In the genomic region with DNA sequence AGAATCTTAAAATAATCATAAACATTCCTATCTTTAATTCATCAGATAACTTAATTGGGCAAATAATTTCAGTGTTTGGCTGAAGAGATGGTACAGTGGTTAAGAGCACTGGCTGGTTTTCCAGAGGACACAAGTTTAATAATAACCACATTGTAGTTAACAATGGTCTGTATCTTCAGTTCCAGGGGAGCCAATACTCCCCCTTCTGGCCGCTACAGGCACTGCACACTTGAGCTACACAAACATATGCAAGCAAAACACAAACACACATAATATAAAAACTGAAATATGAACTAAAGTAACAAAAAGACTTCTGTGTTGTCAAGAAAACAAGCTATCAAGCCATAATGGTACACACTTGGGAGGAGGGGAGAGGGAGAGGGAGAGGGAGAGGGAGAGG, we compare ENCODE assay signal across 22 mouse cellular contexts.
DNase-seq lines count a peak whose midpoint lies in the region; ATAC-seq and TF ChIP-seq lines count a peak whose summit lies in the region.
"Had no signal": no experiment of that assay in that cellular context is flagged by ENCODE, and none has a peak within 500 bp of the region (broad histone marks: within the 10 kb centered on the region; RNA-seq: fewer than 3 reads in every experiment).

No protein-coding gene starts in this region.

- no peak overlapping the region for H3K9ac ChIP-seq in intestine, postnatal 0 days (ENCODE audit: low read depth, low read length)
- no peak overlapping the region for H3K9ac ChIP-seq in intestine, embryonic 15.5 days
- H3K9ac ChIP-seq in lung, postnatal 0 days (replicated peaks; ENCODE audit: low read depth): no peak overlapping the region
- H3K9ac ChIP-seq in MEL (ENCODE audit: control insufficient read depth, low read depth, low read length, poor library complexity, severe bottlenecking): no peak overlapping the region
- H3K9ac ChIP-seq in stomach, embryonic 15.5 days: no peak overlapping the region
- H3K9ac ChIP-seq: heart, embryonic 13.5 days; hindbrain, embryonic 15.5 days; neural tube, embryonic 15.5 days had no signal

- no peaks in the 10 kb centered on the region for H3K9me3 ChIP-seq in intestine, postnatal 0 days (ENCODE audit: control insufficient read depth)
- H3K9me3 ChIP-seq in intestine, embryonic 15.5 days: no peaks in the 10 kb centered on the region
- H3K9me3 ChIP-seq in lung, postnatal 0 days (ENCODE audit: low read length): no peaks in the 10 kb centered on the region
- H3K9me3 ChIP-seq in MEL (replicated peaks; ENCODE audit: insufficient read depth, low read length): no peaks in the 10 kb centered on the region
- H3K9me3 ChIP-seq in stomach, embryonic 15.5 days: no peaks in the 10 kb centered on the region
- H3K9me3 ChIP-seq: heart, embryonic 13.5 days; hindbrain, embryonic 15.5 days; limb, embryonic 10.5 days; neural tube, embryonic 15.5 days had no signal

- no peak for ATAC-seq in intestine, postnatal 0 days
- no peak for ATAC-seq in intestine, embryonic 15.5 days
- ATAC-seq in lung, postnatal 0 days: no peak
- ATAC-seq in stomach, embryonic 15.5 days (ENCODE audit: insufficient read depth, low FRiP score, low read depth): no peak
- ATAC-seq: activated CD4-positive, CD25-positive, alpha-beta regulatory T cell, adult 4 months; forebrain, embryonic 16.5 days had no signal

- no peak overlapping the region for H3K4me3 ChIP-seq in intestine, postnatal 0 days (ENCODE audit: low read depth, low read length)
- no peak overlapping the region for H3K4me3 ChIP-seq in intestine, embryonic 15.5 days (replicated peaks)
- no peak overlapping the region for H3K4me3 ChIP-seq in lung, postnatal 0 days (ENCODE audit: low read depth, low read length)
- H3K4me3 ChIP-seq in MEL (ENCODE audit: control insufficient read depth in 1 of 2, insufficient read depth in 1 of 2, low read depth in 2 of 2, low read length in 2 of 2): no peak overlapping the region
- H3K4me3 ChIP-seq in stomach, embryonic 15.5 days (replicated peaks): no peak overlapping the region
- H3K4me3 ChIP-seq: heart, embryonic 13.5 days; hindbrain, embryonic 15.5 days; limb, embryonic 10.5 days; myocyte; neural tube, embryonic 15.5 days had no signal

- DNase-seq in lung, postnatal 0 days (ENCODE audit: low spot score): no peak
- DNase-seq in lung, postnatal 14 days: no peak
- DNase-seq in MEL (ENCODE audit: low read depth, low spot score): peak; percentile 28
- no peak for DNase-seq in neural tube, embryonic 10.5 days (ENCODE audit: extremely low spot score, low spot score)
- DNase-seq: adrenal gland, postnatal 25 days; cerebellum, adult 11-12 months; cerebellum, postnatal 14 days; heart, postnatal 36 days; kidney, adult 18-20 months; layer of hippocampus, adult 9-11 months; thymus, adult 18-20 months had no signal

- no peak for TF ChIP-seq EP300 in lung, postnatal 0 days (IDR thresholded peaks at IDR 0.05)
- no peak for TF ChIP-seq EP300 in MEL (IDR thresholded peaks at IDR 0.05; ENCODE audit: low read depth in 1 of 2, low read length in 2 of 2)

- H3K36me3 ChIP-seq in intestine, postnatal 0 days (ENCODE audit: control insufficient read depth, insufficient read depth): no peaks in the 10 kb centered on the region
- no peaks in the 10 kb centered on the region for H3K36me3 ChIP-seq in intestine, embryonic 15.5 days
- no peaks in the 10 kb centered on the region for H3K36me3 ChIP-seq in lung, postnatal 0 days (ENCODE audit: insufficient read depth, low read length)
- no peaks in the 10 kb centered on the region; a peak in 2 of 4 replicates for H3K36me3 ChIP-seq in MEL (ENCODE audit: control insufficient read depth in 1 of 2, insufficient read depth in 2 of 2, low read length in 2 of 2)
- no peaks in the 10 kb centered on the region for H3K36me3 ChIP-seq in stomach, embryonic 15.5 days
- H3K36me3 ChIP-seq: heart, embryonic 13.5 days; hindbrain, embryonic 15.5 days; limb, embryonic 10.5 days; neural tube, embryonic 15.5 days had no signal

- no peaks in the 10 kb centered on the region for H3K79me2 ChIP-seq in MEL (ENCODE audit: control insufficient read depth, insufficient read depth, low read length, poor library complexity)

- no peak overlapping the region for H3K27ac ChIP-seq in intestine, postnatal 0 days (ENCODE audit: low read depth, low read length)
- no peak overlapping the region for H3K27ac ChIP-seq in intestine, embryonic 15.5 days
- H3K27ac ChIP-seq in lung, postnatal 0 days (ENCODE audit: low read length): no peak overlapping the region
- no peak overlapping the region for H3K27ac ChIP-seq in MEL (ENCODE audit: control insufficient read depth, low read depth, low read length)
- H3K27ac ChIP-seq in stomach, embryonic 15.5 days: peak overlapping the region; percentile 31; the same call in 1 of the 2 replicates
- H3K27ac ChIP-seq: heart, embryonic 13.5 days; hindbrain, embryonic 15.5 days; limb, embryonic 10.5 days; neural tube, embryonic 15.5 days had no signal

- no peak for TF ChIP-seq POLR2A in MEL (IDR thresholded peaks at IDR 0.05; ENCODE audit: control insufficient read depth in 1 of 2, insufficient read depth in 1 of 2, low read depth in 1 of 2, low read length in 2 of 2, poor library complexity in 1 of 2)

- no peak for TF ChIP-seq RAD21 in MEL (IDR thresholded peaks at IDR 0.05; ENCODE audit: low read depth, low read length)

- H3K4me1 ChIP-seq in intestine, postnatal 0 days (replicated peaks; ENCODE audit: control insufficient read depth, insufficient read depth, low read length): no peaks in the 10 kb centered on the region
- no peaks in the 10 kb centered on the region for H3K4me1 ChIP-seq in intestine, embryonic 15.5 days (replicated peaks)
- no peaks in the 10 kb centered on the region for H3K4me1 ChIP-seq in lung, postnatal 0 days (ENCODE audit: insufficient read depth, low read depth, low read length)
- H3K4me1 ChIP-seq in MEL (ENCODE audit: control insufficient read depth in 1 of 2, insufficient read depth in 2 of 2, low read length in 2 of 2): peaks cover 0 to 5% of the 10 kb centered on the region in 2 experiments; a peak in 1 of 4 replicates
- no peaks in the 10 kb centered on the region for H3K4me1 ChIP-seq in stomach, embryonic 15.5 days
- H3K4me1 ChIP-seq: heart, embryonic 13.5 days; limb, embryonic 10.5 days; neural tube, embryonic 15.5 days had no signal

- whole genome bisulfite sequencing in intestine, postnatal 0 days: 63% methylated on average over 1 of the region's 1 CpGs
- WGBS in intestine, embryonic 15.5 days: 65% methylated on average over 1 of the region's 1 CpGs
- 43% methylated on average over 1 of the region's 1 CpGs for WGBS in lung, postnatal 0 days
- 55% methylated on average over 1 of the region's 1 CpGs for WGBS in stomach, embryonic 15.5 days

- H3K4me2 ChIP-seq in intestine, postnatal 0 days (replicated peaks; ENCODE audit: low read depth): no peak overlapping the region
- no peak overlapping the region for H3K4me2 ChIP-seq in intestine, embryonic 15.5 days (replicated peaks)
- no peak overlapping the region for H3K4me2 ChIP-seq in lung, postnatal 0 days (replicated peaks; ENCODE audit: low read depth, low read length)
- H3K4me2 ChIP-seq in stomach, embryonic 15.5 days: no peak overlapping the region
- H3K4me2 ChIP-seq: heart, embryonic 13.5 days; hindbrain, embryonic 15.5 days; liver, embryonic 11.5 days; neural tube, embryonic 15.5 days had no signal

- 0 out of 2 replicates have a peak, but pooled peaks have one; percentile 15 for TF ChIP-seq CTCF in intestine, postnatal 0 days (IDR thresholded peaks at IDR 0.05; ENCODE audit: low read depth)
- peak; percentile 23; the same call in 1 of the 2 replicates for TF ChIP-seq CTCF in lung, postnatal 0 days (IDR thresholded peaks at IDR 0.05)
- peak; percentile 15 to 44 (median 35); a peak in 4 of 6 replicates for TF ChIP-seq CTCF in MEL (IDR thresholded peaks at IDR 0.05 in 2 of 3, conservative IDR thresholded peaks at IDR 0.05 in 1 of 3; ENCODE audit: control insufficient read depth in 1 of 3, insufficient read depth in 1 of 3, low read depth in 2 of 3, low read length in 3 of 3, poor library complexity in 1 of 3, severe bottlenecking in 1 of 3)

- H3K27me3 ChIP-seq in intestine, postnatal 0 days (replicated peaks; ENCODE audit: control insufficient read depth, insufficient read depth, low read length): no peaks in the 10 kb centered on the region
- no peaks in the 10 kb centered on the region for H3K27me3 ChIP-seq in intestine, embryonic 15.5 days (replicated peaks)
- no peaks in the 10 kb centered on the region for H3K27me3 ChIP-seq in lung, postnatal 0 days (replicated peaks; ENCODE audit: insufficient read depth, low read length)
- no peaks in the 10 kb centered on the region for H3K27me3 ChIP-seq in MEL (ENCODE audit: control insufficient read depth in 1 of 2, insufficient read depth in 2 of 2, low read length in 2 of 2)
- no peaks in the 10 kb centered on the region for H3K27me3 ChIP-seq in stomach, embryonic 15.5 days (replicated peaks)
- H3K27me3 ChIP-seq: heart, embryonic 13.5 days; hindbrain, embryonic 15.5 days; neural tube, embryonic 15.5 days had no signal

TF ChIP-seq in MEL, 35 proteins besides CTCF, POLR2A, EP300 and RAD21:
- TF ChIP-seq ETS1 (IDR thresholded peaks at IDR 0.05; ENCODE audit: low read depth, low read length): no peak
- no peak for TF ChIP-seq TCF12 (IDR thresholded peaks at IDR 0.05; ENCODE audit: low read depth, low read length)
- TF ChIP-seq MAX (IDR thresholded peaks at IDR 0.05; ENCODE audit: low read length): no peak
- TF ChIP-seq HCFC1 (IDR thresholded peaks at IDR 0.05; ENCODE audit: low read depth, low read length): no peak
- no peak for TF ChIP-seq UBTF (IDR thresholded peaks at IDR 0.05; ENCODE audit: borderline replicate concordance, insufficient read depth, low read depth, low read length)
- TF ChIP-seq POLR2AphosphoS5 (IDR thresholded peaks at IDR 0.05; ENCODE audit: borderline replicate concordance, low read depth, low read length): no peak
- TF ChIP-seq SMC3 (IDR thresholded peaks at IDR 0.05; ENCODE audit: low read depth, low read length): peak; percentile 21
